9 mouse cellular contexts compared by ENCODE assay signal in genomic region chr12:33966490-33967415, GRCm38 (mm10). TPM values are rescaled to one million over a fixed set of nuclear protein-coding genes. Genes with fewer than 3 reads are reported as not detected.
DNase-seq lines count a peak whose midpoint lies in the region; ATAC-seq lines count a peak whose summit lies in the region.
"Had no signal": no experiment of that assay in that cellular context is flagged by ENCODE, and none has a peak within 500 bp of the region (broad histone marks: within the 10 kb centered on the region; RNA-seq: fewer than 3 reads in every experiment).

No protein-coding gene starts in this region.

- no peaks in the 10 kb centered on the region for H3K36me3 ChIP-seq in embryonic facial prominence, embryonic 11.5 days (replicated peaks; ENCODE audit: control insufficient read depth, insufficient read depth, low read depth, low read length)
- no peaks in the 10 kb centered on the region for H3K36me3 ChIP-seq in hindbrain, embryonic 11.5 days (ENCODE audit: control insufficient read depth, insufficient read depth, low read length)

- H3K9me3 ChIP-seq in embryonic facial prominence, embryonic 11.5 days (replicated peaks; ENCODE audit: control insufficient read depth, low read length), result no peaks in the 10 kb centered on the region
- H3K9me3 ChIP-seq in hindbrain, embryonic 11.5 days (ENCODE audit: control insufficient read depth, low read length), result no peaks in the 10 kb centered on the region

- H3K4me1 ChIP-seq in embryonic facial prominence, embryonic 11.5 days (ENCODE audit: control insufficient read depth, insufficient read depth, low read length), result peaks cover 5% of the 10 kb centered on the region; the same call in 1 of the 2 replicates
- H3K4me1 ChIP-seq in hindbrain, embryonic 11.5 days (replicated peaks; ENCODE audit: control insufficient read depth, insufficient read depth, low read length), result peaks cover 9% of the 10 kb centered on the region

- DNase-seq in kidney, postnatal 4 days, result peak; percentile 31 to 48
- no peak for DNase-seq in kidney, adult 11 months
- peak; percentile 84 for DNase-seq in embryonic facial prominence, embryonic 11.5 days (ENCODE audit: low spot score)
- peak; percentile 71 for DNase-seq in hindbrain, embryonic 11.5 days (ENCODE audit: low spot score)
- DNase-seq in neural tube, embryonic 10.5 days (ENCODE audit: extremely low spot score, low spot score), result peak; percentile 73
- no peak for DNase-seq in left cerebral cortex, adult 9 months (ENCODE audit: low spot score in 2 of 2)

- H3K27me3 ChIP-seq in embryonic facial prominence, embryonic 11.5 days (ENCODE audit: control insufficient read depth, insufficient read depth, low read length), result no peaks in the 10 kb centered on the region
- peaks cover 81% of the 10 kb centered on the region for H3K27me3 ChIP-seq in hindbrain, embryonic 11.5 days (ENCODE audit: control insufficient read depth, insufficient read depth, low read length)

- peak overlapping the region; percentile 27 for H3K4me3 ChIP-seq in embryonic facial prominence, embryonic 11.5 days (ENCODE audit: low read depth, low read length)
- peak overlapping the region; percentile 13 for H3K4me3 ChIP-seq in hindbrain, embryonic 11.5 days (ENCODE audit: low read depth, low read length)

- peak overlapping the region; percentile 48 for H3K9ac ChIP-seq in embryonic facial prominence, embryonic 11.5 days (replicated peaks; ENCODE audit: low read length)
- H3K9ac ChIP-seq in hindbrain, embryonic 11.5 days (ENCODE audit: low read depth, low read length), result no peak overlapping the region

- peak; percentile 19; the same call in 1 of the 2 replicates for ATAC-seq in embryonic facial prominence, embryonic 11.5 days (replicated peaks; ENCODE audit: insufficient number of reproducible peaks, low FRiP score, low TSS enrichment, low read depth)
- ATAC-seq in hindbrain, embryonic 11.5 days (ENCODE audit: low FRiP score), result peak; percentile 29; the same call in 1 of the 2 replicates
- no peak for ATAC-seq in megakaryocyte-erythroid progenitor cell, adult 5-6 weeks (replicated peaks; ENCODE audit: low FRiP score, low TSS enrichment, poor library complexity, severe bottlenecking)
- ATAC-seq in granulocyte monocyte progenitor cell, adult 5-6 weeks (replicated peaks; ENCODE audit: poor library complexity, severe bottlenecking), result no peak

- peak overlapping the region; percentile 67 for H3K4me2 ChIP-seq in embryonic facial prominence, embryonic 11.5 days (ENCODE audit: low read depth, low read length)
- peak overlapping the region; percentile 31 for H3K4me2 ChIP-seq in hindbrain, embryonic 11.5 days (replicated peaks; ENCODE audit: low read depth, low read length)

- WGBS in embryonic facial prominence, embryonic 11.5 days, result under 1% methylated on average over 35 of the region's 35 CpGs
- under 1% methylated on average over 35 of the region's 35 CpGs for WGBS in hindbrain, embryonic 11.5 days

- H3K27ac ChIP-seq in embryonic facial prominence, embryonic 11.5 days (replicated peaks; ENCODE audit: low read depth, low read length), result peak overlapping the region; percentile 85
- no peak overlapping the region for H3K27ac ChIP-seq in hindbrain, embryonic 11.5 days (ENCODE audit: low read depth, low read length)

RNA-seq across cellular contexts. Expression of gene Twist1, which starts 9.3 kb away (rescaled TPM):
- polyA plus RNA-seq in embryonic facial prominence, embryonic 11.5 days (2014; fragmentation: Nextera tagmentation; extraction: Ambion mirVana), result 78.8 and 92.7 TPM in 2 replicates
- 23.6 and 29.4 TPM in 2 replicates for polyA plus RNA-seq in hindbrain, embryonic 11.5 days (2014; fragmentation: Nextera tagmentation; extraction: Ambion mirVana)
- not detected in 2 replicates for total RNA-seq in megakaryocyte-erythroid progenitor cell, adult 5-6 weeks (2014; fragmentation: Nextera tagmentation)
- total RNA-seq in megakaryocyte-erythroid progenitor cell, adult 5-6 weeks (2017), result not detected in 2 replicates
- total RNA-seq in granulocyte monocyte progenitor cell, adult 5-6 weeks (2014; fragmentation: Nextera tagmentation), result not detected in 2 replicates
- total RNA-seq in granulocyte monocyte progenitor cell, adult 5-6 weeks (2017), result 0.57 TPM in 1 of 2 replicates, not detected in the other

RNA-seq across cellular contexts. Expression of gene Ferd3l, which starts 38.5 kb away (rescaled TPM):
- polyA plus RNA-seq in embryonic facial prominence, embryonic 11.5 days (2014; fragmentation: Nextera tagmentation; extraction: Ambion mirVana), result not detected in 2 replicates
- polyA plus RNA-seq in hindbrain, embryonic 11.5 days (2014; fragmentation: Nextera tagmentation; extraction: Ambion mirVana), result 1.5 and 2.9 TPM in 2 replicates
- total RNA-seq in megakaryocyte-erythroid progenitor cell, adult 5-6 weeks (2014; fragmentation: Nextera tagmentation), result not detected in 2 replicates
- total RNA-seq in megakaryocyte-erythroid progenitor cell, adult 5-6 weeks (2017), result not detected in 2 replicates
- total RNA-seq in granulocyte monocyte progenitor cell, adult 5-6 weeks (2014; fragmentation: Nextera tagmentation), result not detected in 2 replicates
- total RNA-seq in granulocyte monocyte progenitor cell, adult 5-6 weeks (2017), result not detected in 2 replicates
- total RNA-seq: layer of hippocampus, postnatal 10 days had no signal

Comparison
In these comparisons a context has a peak if more than half of its experiments do, and no peak if none do; other contexts are left out.
1. DNase-seq: peak in kidney, postnatal 4 days (2 of 2), embryonic facial prominence, embryonic 11.5 days (single experiment), hindbrain, embryonic 11.5 days (single experiment) and neural tube, embryonic 10.5 days (single experiment); none in kidney, adult 11 months (single experiment) and left cerebral cortex, adult 9 months (0 of 2).
2. ATAC-seq: peak in embryonic facial prominence, embryonic 11.5 days (single experiment) and hindbrain, embryonic 11.5 days (single experiment); none in megakaryocyte-erythroid progenitor cell, adult 5-6 weeks (single experiment) and granulocyte monocyte progenitor cell, adult 5-6 weeks (single experiment).